Mouse (Mus musculus) frontal cortex, postnatal 14 days (tissue): ENCODE measurements around the gene Srrt.

ENCODE experiments used
- DNase-seq, 2 experiments: peaks; one replicate each; pipeline ENCODE4 v3.0.0; 2022; ENCODE audit warnings: low spot score in 2 of 2

Srrt gene

DNA sequence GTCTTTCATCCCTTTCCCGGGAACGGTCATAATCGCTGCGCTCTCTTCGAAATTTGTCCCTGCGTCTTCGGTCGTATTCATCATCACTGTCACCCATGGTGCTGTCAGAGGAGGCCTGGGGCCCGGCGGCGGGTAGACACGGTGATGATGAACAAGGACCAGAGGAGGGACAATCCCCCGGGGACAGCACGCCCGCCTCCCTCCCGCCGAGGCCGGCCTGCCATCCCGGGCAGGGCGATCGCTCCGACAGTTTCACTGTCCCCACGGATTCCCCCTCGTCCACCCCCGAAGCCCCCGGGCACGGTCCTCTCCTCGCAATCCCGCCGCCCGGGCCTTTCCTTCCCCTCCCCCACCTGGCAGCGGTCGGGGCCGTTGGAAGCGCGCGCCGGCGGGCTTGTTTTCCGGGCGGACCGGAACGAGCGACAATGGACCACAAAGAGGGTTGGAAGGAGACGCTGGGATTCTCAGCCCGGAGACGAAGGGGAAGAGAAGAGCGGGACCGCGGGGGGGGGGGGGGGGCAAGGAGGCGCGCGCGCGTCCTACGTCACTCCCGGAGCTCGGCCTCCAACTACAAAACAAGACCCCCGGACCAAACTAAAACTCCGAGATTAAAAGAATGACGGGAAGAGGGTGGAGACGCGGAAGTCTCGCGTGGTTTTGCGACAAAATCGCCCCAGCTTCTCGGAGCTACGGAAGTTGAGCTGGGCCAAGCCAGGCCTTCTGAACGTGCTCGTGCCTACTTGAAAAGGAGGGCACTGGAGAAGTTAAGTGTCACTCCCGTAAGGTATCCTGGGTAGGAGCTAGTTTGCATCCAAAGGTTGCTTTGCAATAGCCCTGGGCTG lies at the start of gene Srrt:
Gene Srrt (minus strand): TSS at position 604 of the 842 bp plus-strand sequence.
- DNase-seq = peak; percentile 88 to 90

DNA sequence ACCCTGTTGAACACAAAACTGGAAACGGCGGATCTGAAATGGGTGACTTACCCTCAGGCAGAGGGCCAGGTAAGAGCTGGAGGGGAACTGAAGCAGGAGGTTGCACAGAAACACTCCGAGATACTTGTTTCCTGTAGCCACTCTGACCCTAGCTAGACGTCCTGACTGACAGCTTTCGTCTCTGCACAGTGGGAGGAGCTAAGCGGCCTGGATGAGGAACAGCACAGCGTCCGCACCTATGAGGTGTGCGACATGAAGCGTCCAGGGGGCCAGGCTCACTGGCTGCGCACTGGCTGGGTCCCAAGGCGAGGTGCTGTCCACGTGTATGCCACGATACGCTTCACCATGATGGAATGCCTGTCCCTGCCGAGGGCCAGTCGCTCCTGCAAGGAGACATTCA lies 46.6 kb upstream of the Srrt start:
- no peak for DNase-seq

DNA sequence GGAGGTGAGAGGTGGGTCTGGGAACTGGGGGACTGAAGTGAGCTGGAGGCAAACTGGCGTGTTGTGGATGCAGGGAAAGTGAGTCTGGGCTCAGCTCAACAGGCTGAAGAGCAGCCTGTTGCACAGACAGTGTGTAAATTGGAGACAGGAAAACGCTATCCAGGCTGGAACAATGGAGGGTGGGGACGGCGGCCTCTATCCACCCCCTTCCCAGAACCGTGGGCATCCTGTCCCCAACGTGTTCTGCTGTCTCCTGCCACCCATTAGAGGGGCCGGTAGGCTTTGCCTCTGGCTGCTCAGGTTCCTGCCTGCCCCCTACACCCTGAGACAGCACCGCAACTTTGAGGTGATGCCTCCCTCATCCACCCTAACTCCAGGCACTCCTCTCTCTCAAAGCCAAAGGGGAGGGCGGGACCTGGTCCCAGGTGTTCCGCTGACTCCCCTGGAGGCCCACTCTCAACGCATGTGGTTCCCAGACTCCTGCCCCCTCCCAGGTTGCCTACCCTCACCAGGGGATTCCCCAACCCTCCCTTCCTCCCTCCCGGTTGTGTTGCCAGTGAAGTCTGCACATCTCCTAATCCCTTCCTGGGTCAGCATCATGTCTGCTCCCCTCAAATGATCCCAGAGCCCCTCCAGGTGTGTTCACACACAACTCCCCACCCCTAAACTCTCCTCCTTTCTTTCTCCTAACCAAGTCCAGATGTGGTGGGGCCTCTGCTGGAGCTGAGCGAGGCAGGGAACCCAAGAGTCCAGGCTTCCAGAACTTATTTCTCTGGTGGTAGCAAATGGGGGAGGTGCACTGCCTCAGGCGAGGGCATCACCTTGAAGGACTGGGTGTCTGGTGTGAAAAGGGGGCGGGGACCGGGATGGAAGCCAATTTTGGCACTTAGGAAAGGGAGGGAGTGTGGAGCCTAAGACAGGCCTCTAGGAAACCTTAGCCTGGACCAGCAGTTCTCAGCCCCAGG lies 44.8 kb upstream of the Srrt start:
- DNase-seq = no peak

- DNase-seq = no peak
Observed at GRCm38 (mm10) chr5:137351394-137351793, 43.9 kb upstream of the Srrt start.

DNA sequence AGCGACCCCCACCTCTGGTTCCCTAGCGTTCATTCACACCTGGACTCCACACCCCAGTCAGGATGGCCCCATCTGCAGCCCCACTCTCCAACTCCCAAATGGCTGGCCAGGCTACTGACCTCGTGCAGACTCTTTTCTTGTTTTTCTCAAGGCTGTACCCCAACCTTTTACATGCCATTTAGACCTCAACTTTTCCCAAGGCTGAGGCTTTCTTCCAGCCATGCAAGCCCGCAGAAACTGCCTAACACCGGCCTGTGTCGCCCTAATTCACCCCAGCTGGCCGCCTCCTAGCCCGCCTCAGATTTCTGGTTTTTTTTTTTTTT lies 43.5 kb upstream of the Srrt start:
- DNase-seq = no peak

DNA sequence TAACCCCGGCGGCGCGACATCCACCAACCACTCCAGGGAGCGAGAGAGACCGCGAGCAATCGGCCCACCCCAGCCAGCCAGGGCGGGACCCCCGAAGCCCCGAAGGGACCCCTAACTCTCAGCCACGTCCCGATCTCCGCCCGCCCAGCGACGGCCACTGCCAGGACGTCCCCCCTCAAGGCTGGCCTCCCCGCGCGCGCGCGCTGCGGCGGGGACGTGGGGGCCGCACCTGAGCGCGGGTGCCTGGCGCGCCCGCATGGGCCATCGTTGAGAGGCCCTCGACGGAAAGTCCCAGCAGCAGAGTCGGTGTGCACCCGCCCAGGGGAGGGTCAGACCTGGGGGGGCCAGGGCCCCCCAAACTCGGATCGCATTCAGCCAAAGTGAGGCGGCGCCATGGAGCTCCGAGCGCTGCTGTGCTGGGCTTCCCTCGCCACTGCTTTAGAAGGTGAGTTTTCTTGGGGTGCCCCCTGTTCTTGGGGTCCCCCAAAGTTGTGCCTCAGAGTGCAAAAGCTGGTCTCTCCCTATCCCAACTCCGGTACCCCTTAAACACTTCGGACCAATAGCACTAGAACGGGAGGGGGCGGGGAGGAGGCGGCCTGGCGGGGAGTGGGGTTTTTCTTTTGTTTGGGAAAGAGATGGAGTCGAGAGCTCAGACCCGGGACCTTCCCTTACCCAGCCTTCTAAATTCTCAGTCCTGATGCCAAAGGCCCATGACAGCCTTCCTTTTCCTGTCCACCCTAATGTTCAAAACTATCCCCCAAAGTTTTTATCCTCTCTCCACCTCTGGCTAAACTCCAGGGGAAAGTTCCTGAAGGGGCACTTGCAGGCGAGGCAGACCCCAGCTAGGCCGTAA lies 43.0 kb upstream of the Srrt start:
- no peak for DNase-seq

DNA sequence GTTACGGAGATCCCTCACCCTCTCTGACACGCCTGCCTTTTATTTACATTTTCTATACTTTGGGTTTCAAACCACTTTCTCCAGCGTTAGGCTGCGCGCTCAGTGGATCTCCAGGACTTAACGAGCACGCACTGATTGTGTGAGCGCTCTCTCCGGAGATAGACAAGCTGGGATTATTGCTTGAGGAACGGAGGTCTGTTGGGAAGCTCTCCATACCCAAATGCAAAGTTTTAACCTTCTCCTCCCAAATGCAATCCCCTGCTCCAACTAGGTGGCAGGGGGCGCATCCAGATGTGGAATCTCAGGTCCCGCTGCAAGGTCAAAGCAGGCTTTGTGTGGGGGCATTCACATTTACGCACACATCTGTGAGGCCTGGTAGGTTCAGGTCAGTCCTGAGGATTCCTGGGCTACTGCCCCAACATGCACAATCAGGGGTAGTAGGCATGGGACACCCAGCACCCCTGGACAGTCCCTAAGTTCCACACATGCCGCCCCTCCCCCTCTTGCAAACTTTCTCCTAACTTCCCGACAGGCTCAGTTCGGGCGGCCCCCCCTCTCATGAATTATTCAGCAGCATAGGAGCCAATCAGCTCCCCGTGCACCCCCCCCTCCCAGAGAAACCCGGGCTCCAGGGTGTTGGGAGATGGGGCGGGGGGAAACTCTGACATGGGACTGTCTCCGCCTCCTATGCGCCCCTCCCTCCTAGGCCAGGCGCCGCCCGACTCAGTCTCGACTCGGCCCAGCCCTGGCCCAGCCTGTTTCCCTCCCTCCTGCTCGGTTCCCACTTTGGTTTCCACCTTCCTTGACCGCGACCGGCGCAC lies 42.1 kb upstream of the Srrt start, which contains the start of gene Ephb4:
Gene Ephb4 (plus strand): TSS at position 726 of the 821 bp plus-strand sequence.
- DNase-seq = peak; percentile 35 to 60

DNA sequence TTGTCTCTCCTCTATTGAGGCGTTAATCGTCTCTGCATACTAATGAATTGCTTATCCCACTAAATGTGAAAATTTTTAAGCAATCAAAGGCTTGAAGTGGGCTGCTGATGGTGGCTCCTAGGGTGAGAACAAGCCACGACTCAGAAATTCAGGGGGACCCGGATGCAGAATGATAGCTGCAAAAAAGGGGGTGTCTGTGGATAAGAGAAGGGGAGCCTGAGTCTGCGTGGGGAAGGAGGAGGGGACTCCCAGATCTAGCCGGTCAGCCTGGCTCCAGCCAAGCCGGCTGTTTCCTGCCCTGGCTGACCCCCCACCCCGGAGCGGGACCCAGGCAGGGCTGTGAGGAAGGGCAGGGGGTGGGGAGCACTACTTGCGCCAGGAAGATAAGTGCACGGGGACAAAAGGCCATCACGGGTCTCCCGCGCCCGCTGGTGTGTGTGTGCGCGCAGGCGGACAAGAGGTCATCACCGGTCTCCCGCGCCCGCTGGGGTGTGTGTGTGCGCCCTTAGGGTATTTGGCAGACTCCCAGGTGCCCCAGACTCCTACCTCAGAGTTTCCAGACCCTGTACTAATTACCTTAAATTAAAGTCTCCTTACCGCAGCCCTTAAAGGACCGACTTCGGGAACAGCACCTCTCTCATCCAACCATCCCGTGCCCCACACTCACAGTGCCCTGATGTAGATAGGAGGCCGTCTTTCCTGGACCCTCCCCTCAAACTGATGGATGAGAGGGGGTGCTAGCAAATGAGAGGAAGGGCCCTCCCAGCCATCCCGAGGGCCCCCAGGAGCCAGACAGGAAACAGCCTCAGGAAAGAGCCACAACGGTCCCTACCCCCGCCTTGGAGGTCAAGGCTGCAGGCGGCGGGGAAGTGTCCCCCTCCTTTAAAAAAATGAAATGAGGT lies 41.3 kb upstream of the Srrt start:
- no peak for DNase-seq

DNA sequence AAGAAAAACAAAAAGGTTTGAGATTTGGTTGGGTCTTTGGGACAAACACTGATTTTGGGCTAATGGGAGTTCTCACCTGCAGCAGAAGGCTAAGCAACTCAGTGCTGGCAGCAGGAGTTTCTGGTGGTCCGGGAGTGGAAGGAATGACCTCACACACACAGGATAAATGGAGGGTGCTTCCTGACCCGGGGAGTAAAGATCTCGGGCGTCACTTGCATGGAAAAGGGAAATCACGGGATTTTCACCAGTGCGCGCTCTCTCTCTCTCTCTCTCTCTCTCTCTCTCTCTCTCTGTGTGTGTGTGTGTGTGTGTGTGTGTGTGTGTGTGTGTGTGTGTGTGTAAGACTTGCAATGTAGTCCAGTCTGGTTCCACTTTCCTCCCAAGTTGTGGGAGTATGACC lies 40.4 kb upstream of the Srrt start:
- no peak for DNase-seq

DNA sequence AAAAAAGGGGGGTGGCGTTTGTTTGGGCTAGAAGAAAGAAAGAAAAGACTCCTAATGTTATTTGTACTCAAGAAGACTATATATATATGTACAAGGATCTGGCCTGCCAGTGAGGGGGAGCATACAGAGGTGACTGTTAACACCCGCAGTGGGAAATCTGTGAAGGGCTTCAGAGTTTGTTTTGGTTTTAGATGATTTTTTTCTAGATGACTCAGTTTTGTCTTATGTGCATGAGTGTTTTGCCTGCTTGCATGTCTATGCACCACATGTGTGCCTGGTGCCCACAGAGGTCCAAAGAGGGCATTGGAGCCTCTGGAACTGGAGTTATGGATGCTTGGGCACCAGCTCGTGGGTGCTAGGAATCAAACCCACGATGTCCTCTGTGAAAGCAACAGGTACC lies 39.5 kb upstream of the Srrt start:
- DNase-seq = no peak

GRCm38 (mm10) chr5:137346388-137346787 lies 38.9 kb upstream of the Srrt start:
- DNase-seq = no peak

- DNase-seq = no peak
Observed at GRCm38 (mm10) chr5:137345821-137346220, 38.3 kb upstream of the Srrt start.

GRCm38 (mm10) chr5:137343869-137344268 lies 36.4 kb upstream of the Srrt start:
- no peak for DNase-seq

DNA sequence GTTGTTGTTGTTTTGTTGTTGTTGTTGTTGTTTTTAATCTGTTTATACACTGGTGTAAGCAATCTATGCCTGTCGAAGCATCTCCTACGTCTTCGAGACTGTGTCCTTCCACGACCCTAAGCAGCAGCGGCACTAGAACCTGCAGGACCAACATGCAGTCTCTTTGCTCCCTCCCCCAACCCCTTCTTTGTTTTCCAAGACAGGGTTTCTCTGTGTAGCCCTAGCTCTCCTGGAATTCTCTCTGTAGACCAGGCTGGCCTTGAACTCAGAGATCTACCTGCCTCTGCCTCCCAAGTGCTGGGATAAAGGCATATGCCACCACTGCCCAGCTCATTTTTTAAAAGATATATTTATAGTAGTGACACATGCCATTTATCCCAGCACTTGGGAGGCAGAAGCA lies 35.9 kb upstream of the Srrt start:
- DNase-seq = no peak

GRCm38 (mm10) chr5:137342407-137343012 lies 35.0 kb upstream of the Srrt start:
- DNase-seq = no peak

DNA sequence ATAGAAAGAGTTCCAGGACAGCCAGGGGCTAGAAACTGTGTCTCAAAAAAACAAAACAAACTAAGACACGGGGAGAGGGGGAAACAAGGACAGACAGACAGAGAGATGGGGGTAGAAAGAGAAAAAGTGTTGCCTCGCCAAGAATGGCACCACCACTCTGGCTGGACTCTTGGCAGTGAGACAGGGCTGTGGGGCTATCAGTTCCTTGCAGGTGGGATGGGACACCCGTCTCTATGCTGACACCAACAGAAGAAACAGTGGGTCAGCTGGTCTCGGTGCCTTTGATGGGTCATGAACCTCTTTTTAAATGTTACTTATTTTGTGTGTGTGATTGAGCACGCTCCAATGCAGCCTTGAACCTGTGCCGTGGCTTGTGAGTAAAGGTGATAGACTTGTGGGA lies 32.7 kb upstream of the Srrt start:
- DNase-seq = no peak

DNA sequence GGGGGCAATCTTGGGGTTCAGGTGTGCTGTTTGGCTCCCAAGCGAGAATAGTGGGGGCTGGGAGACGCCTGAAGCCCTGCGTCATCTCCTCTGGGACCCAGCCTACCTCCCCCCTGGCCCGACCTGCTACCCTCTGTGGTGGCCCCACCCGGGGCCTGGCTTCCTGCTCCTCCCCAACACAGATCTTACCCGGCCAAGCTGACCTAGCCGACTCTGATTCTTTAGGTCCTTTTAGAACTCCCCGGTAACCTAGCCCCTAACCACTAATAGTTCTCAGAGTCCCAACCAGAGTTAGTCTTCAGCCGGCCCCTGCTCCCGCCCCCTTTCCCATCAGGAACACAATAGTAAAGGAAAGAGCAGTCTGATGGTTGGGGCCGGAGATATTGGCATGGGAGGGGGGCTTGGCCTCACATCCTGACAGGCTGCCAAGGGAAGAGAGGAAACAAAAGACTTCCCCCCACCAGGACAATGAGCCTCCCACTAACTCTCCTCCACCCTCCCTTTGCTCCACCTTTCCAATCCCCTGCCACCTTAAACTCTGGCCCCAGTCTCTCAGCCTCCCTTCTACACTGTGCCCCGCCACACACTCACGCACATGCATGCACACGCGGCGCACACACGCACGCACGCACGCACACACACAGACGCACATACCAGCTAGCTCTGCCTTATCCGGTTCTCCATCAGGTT lies 32.0 kb upstream of the Srrt start:
- peak in 1 of 2 experiments; percentile 19 for DNase-seq

- DNase-seq = peak in 1 of 2 experiments; percentile 20
Observed at GRCm38 (mm10) chr5:137338663-137339289, 31.3 kb upstream of the Srrt start.
